Mouse (Mus musculus) CH12.LX (cell line): ENCODE results near the gene Fzd10.

Experiments
- CHD2 ChIP-seq: IDR thresholded peaks from 2 replicates; pipeline ENCODE4 v1.6.1; 2011; ENCODE audit warnings: low read length, improper control_type of control experiment
- CTCF ChIP-seq, 2 experiments: IDR thresholded peaks in 1 of 2; conservative IDR thresholded peaks in 1 of 2; 2 replicates each; pipeline ENCODE4 v1.5.1; 2011 to 2012; ENCODE audit warnings: low read depth in 2 of 2, low read length in 2 of 2, improper control_type of control experiment in 1 of 2, inconsistent platforms in 1 of 2, mild to moderate bottlenecking in 1 of 2, moderate library complexity in 1 of 2
- MAFK ChIP-seq: IDR thresholded peaks from 2 replicates; pipeline ENCODE4 v1.6.1; 2011; ENCODE audit warnings: low read length, improper control_type of control experiment; ENCODE audit not compliant: insufficient replicate concordance
- MAZ ChIP-seq: IDR thresholded peaks from 2 replicates; pipeline ENCODE4 v1.6.1; 2012; ENCODE audit warnings: low read depth, mild to moderate bottlenecking, inconsistent platforms, low read length, improper control_type of control experiment, moderate library complexity
- NELFE ChIP-seq: IDR thresholded peaks from 2 replicates; pipeline ENCODE4 v1.6.1; 2011; ENCODE audit warnings: low read depth, low read length, improper control_type of control experiment
- PAX5 ChIP-seq: IDR thresholded peaks from 2 replicates; pipeline ENCODE4 v1.6.1; 2012; ENCODE audit warnings: low read length, inconsistent platforms, mixed read lengths
- POLR2A ChIP-seq: IDR thresholded peaks from 2 replicates; pipeline ENCODE4 v1.6.1; 2011; ENCODE audit warnings: low read depth, mild to moderate bottlenecking, improper control_type of control experiment, low read length
- RAD21 ChIP-seq: IDR thresholded peaks from 2 replicates; pipeline ENCODE4 v1.6.1; 2011; ENCODE audit warnings: low read depth, mild to moderate bottlenecking, low read length, improper control_type of control experiment, moderate library complexity
- SIN3A ChIP-seq: IDR thresholded peaks from 2 replicates; pipeline ENCODE4 v1.6.1; 2012; ENCODE audit warnings: low read length, improper control_type of control experiment, inconsistent platforms
- USF1 ChIP-seq: IDR thresholded peaks from 2 replicates; pipeline ENCODE4 v1.6.1; 2014; ENCODE audit warnings: low read depth, mild to moderate bottlenecking, inconsistent platforms, low read length, improper control_type of control experiment
- ZMIZ1 ChIP-seq: IDR thresholded peaks from 2 replicates; pipeline ENCODE4 v1.6.1; 2012; ENCODE audit warnings: low read depth, mild to moderate bottlenecking, inconsistent platforms, low read length, improper control_type of control experiment

- no peak for TF ChIP-seq CTCF (conservative IDR thresholded peaks at IDR 0.05 in 1 of 2, IDR thresholded peaks at IDR 0.05 in 1 of 2; ENCODE audit: low read depth in 2 of 2, low read length in 2 of 2)
- TF ChIP-seq SIN3A = no peak
- TF ChIP-seq CHD2 = no peak
- no peak for TF ChIP-seq ZMIZ1
- TF ChIP-seq MAFK = no peak
- no peak for TF ChIP-seq POLR2A
- TF ChIP-seq NELFE = no peak
- no peak for TF ChIP-seq USF1
- TF ChIP-seq RAD21 = no peak
- TF ChIP-seq PAX5 = no peak
- TF ChIP-seq MAZ = no peak
Measured at GRCm38 (mm10) chr5:128638716-128639115, 38.1 kb downstream of the Fzd10 start.
